Mouse (Mus musculus): ENCODE measurements around the gene Gm5460.

DNA sequence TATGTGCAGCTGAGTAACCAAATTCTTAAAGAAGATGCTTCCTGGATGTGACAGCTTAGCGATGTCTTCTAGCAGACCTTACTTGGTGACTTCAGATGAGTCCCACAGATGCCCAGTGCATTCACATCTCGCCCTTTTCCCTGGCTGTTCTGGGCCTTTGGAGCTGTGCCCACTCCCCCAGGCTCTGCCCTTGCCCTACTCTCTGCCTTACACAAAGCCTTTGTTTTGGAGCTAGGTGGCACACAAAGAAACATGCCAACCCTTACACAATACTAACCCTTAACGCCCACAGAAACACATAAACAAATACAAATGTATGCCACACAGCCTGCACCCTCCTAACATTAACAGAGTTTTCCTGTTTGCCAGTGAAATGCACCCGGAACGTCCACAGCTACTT is 79.6 kb downstream of the Gm5460 start:
- TF ChIP-seq EP300 (IDR thresholded peaks at IDR 0.05) (no peak), CTCF (IDR thresholded peaks at IDR 0.05) (no peak)

Measured in lung, postnatal 0 days (tissue).